Mouse (Mus musculus): ENCODE measurements around the gene Ppp1r13l.

Gene Ppp1r13l

DNA sequence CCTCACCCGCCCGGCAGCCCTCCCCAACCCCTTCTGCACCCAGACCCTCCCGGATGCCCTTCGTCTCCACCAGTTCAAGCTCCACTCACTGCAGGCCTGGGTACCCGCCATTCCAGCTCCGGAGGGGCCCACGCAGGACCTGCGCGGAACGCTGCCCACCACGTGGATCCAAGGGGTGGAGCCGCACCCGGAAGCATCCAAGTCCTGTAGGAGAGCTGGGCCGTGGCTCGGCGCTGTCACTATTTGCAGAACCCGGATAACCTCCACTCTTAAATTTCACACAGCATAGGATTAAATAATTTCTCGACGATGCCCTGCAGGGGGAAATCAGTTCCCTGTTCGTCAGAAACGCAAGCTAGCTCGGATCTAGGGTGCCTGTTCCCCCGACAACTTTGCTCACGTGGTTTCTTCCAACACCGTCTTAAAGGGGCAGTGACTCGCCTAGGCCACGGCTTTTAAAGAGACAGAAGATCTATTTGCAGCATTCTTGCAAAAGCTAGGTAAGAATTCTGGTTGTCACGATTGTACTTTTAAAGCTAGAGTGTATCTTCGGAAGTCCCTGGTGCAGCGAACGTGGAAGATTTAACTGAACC lies at the start of gene Ppp1r13l, which contains the start of gene Cd3eap:
TSS of gene Ppp1r13l (plus strand) at position 451 of the 593 bp plus-strand sequence.
TSS of gene Cd3eap (minus strand) at position 185 of the 593 bp plus-strand sequence.
- CTCF ChIA-PET, result interaction anchor here (0.7 kb wide), 1 partner anchor 9 kb away, joined by 3 read pairs; no protein-coding TSS in a partner anchor

- CTCF ChIA-PET, result interaction anchor here (0.5 to 1.1 kb wide), 2 partner anchors 9 to 54 kb away, joined by 3 read pairs; no protein-coding TSS in a partner anchor
These were observed 49.5 kb upstream of the Ppp1r13l start, which contains the start of gene Fosb for GRCm38 (mm10) chr7:19309884-19310641. Gene Fosb (minus strand): TSS chr7:19310051.

DNA sequence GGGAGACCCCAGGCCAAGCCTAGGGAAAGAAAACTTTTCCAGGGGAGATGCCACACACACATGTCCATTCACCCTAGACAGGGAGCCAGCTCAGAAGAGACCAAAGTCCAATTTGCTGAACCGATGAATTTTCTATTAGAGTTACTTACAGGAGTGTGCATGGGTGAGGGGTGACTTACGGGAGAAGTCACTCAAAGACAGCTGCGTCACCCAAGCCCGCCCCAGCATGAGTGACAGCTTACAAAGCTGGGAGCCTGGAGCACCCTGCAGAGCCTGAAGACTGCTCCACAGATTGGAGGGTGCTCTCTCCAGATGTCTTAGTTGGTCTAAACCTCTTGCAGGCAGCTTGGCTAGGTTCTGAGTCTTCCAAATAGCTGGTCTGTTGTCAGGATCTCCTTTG lies 47.6 kb upstream of the Ppp1r13l start:
- CTCF ChIA-PET, result interaction anchor here (0.7 kb wide), 1 partner anchor 21 kb away, joined by 3 read pairs; no protein-coding TSS in a partner anchor

- CTCF ChIA-PET, result no interaction called here
These were observed 45.5 kb upstream of the Ppp1r13l start for GRCm38 (mm10) chr7:19314033-19314432.

- CTCF ChIA-PET, result interaction anchor here (0.9 kb wide), 2 partner anchors 16 to 18 kb away, joined by 4 read pairs; no protein-coding TSS in a partner anchor
These were observed 42.9 kb upstream of the Ppp1r13l start for GRCm38 (mm10) chr7:19316451-19317161.

DNA sequence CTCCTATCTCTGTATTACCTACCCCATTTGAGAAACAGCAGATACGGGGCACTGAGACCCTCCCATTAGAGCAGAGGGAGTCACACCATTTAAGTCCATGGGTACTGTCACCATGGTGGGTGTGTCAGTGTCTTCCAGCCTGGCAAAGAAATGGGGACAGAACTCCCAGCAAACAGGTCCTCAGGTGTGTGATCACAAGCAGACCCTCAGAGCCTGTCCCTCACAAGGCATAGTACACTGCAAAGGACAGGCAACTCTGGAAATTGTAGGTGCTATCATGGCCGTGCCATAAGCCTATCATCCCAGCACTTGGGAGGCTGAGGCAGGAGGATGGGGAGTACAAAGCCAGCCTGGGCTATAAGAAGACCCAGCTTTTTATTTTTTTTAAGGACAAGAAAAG lies 41.3 kb upstream of the Ppp1r13l start:
- CTCF ChIA-PET, result interaction anchor here (0.6 kb wide), 1 partner anchor 16 kb away, joined by 5 read pairs; no protein-coding TSS in a partner anchor

GRCm38 (mm10) chr7:19318676-19319075 lies 40.9 kb upstream of the Ppp1r13l start:
- CTCF ChIA-PET, result interaction anchor here (0.6 to 0.7 kb wide), 2 partner anchors 9 to 16 kb away, joined by 3 to 5 read pairs; partner anchors contain the start of gene Fosb

DNA sequence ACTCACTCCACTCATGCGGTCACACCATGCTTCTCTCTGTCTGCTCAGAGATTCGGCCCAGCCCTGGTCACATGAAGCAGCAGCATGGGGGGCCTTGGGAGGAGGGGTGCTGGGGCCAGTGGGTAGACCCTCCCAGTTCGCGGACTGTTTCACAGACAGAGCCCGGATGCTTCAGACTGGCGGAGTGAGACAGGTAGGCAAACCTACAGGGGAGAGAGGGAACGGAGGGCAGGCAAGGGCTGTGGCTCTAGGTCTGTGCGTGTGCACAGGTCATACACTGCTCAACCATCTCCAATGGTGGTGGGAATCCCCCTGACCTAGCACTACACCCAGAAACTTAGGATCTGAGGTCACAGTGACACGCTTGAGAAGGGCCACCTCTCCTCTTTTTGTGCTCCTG lies 40.1 kb upstream of the Ppp1r13l start:
- CTCF ChIA-PET, result no interaction called here

- CTCF ChIA-PET, result no interaction called here
These were observed 39.6 kb upstream of the Ppp1r13l start for GRCm38 (mm10) chr7:19319906-19320305.

GRCm38 (mm10) chr7:19320637-19321036 lies 38.9 kb upstream of the Ppp1r13l start:
- CTCF ChIA-PET, result no interaction called here

GRCm38 (mm10) chr7:19321464-19321863 lies 38.1 kb upstream of the Ppp1r13l start:
- CTCF ChIA-PET, result no interaction called here

GRCm38 (mm10) chr7:19322489-19322888 lies 37.1 kb upstream of the Ppp1r13l start:
- CTCF ChIA-PET, result no interaction called here

DNA sequence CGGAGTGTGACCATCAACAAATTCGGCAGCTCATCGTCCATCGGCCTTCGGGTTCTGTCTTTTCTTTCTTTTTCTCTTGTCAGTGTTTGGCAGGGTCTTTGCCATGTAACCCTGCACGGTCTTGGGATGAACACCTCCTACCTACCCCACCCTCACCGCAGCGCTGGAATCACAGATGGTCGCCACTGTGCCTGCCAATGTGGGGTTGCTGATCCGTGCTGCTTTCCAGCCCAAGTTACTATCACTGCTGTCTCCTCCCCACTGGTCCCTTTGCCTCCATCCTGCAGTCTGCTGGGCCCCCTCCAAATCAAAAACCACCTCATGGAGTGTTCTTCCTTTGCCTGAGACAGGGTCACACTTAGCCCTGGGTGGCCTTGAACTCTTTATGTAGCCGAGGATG lies 35.3 kb upstream of the Ppp1r13l start:
- CTCF ChIA-PET, result interaction anchor here (0.6 kb wide), 1 partner anchor 9 kb away, joined by 7 read pairs; no protein-coding TSS in a partner anchor

GRCm38 (mm10) chr7:19325262-19326199 lies 34.0 kb upstream of the Ppp1r13l start:
- CTCF ChIA-PET, result no interaction called here

GRCm38 (mm10) chr7:19326359-19326758 lies 33.2 kb upstream of the Ppp1r13l start:
- CTCF ChIA-PET, result no interaction called here

DNA sequence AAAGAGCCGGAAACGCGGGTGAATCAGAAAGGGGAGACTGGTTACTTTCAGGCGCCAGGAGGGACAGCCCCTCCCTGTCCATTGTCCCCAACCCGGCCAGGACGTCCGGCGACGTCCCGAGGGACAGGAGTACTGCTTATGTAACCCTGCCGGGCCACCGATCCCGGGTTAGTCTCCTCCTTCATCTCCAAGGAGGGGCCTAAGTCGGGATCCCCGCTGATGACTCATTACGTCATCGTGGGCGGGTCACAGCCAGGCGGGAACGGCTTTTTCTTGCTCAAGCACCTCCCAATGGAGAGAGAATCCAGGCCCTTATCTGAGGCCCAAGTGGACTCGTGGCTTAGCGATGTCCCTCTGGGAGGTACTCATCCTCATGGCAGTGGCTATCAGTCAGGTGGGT lies 32.4 kb upstream of the Ppp1r13l start:
- CTCF ChIA-PET, result no interaction called here

DNA sequence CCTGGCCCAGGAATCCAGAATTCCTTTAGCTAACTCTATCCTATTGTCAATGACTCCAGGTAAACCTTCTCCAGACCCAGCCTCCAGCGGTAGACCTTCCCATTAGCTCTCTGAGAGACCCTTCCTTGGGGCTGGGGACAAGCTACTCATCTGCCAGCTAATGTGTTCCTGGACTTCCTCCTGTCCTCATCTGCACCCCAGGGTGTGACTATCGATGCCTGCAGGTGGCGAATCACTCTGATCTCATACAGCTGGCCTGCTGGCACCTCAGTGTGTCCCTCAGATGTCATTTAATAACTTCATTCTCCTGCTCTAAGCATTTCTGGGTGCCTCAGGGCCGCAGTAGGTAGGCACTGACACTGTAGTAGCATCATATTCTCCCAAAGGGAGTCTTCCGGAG lies 31.8 kb upstream of the Ppp1r13l start:
- CTCF ChIA-PET, result interaction anchor here (0.6 kb wide), 1 partner anchor 151 kb away, joined by 3 read pairs; no protein-coding TSS in a partner anchor

GRCm38 (mm10) chr7:19328425-19328824 lies 31.1 kb upstream of the Ppp1r13l start:
- CTCF ChIA-PET, result interaction anchor here (0.6 kb wide), 1 partner anchor 151 kb away, joined by 3 read pairs; no protein-coding TSS in a partner anchor

DNA sequence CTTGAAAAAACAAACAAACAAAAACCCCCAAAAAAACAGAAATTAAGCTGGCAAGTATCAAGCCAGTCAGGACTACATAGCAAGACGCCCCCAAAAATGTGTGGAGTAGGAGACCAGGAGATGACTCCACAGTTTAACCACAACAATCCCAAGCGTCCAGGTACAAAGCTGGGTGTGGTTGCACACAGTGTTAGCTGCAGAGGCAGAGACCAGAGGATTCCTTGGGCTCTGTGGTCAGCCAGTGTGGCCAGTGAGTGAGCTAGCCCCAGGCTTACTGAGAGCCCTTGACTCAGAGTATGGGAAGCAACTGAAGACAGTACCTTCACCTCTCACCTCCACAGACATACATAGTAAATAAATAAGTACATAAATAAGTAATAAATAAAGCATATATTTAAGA lies 27.6 kb upstream of the Ppp1r13l start:
- CTCF ChIA-PET, result interaction anchor here (0.9 to 1.2 kb wide), 2 partner anchors 10 to 21 kb away, joined by 3 read pairs; no protein-coding TSS in a partner anchor

DNA sequence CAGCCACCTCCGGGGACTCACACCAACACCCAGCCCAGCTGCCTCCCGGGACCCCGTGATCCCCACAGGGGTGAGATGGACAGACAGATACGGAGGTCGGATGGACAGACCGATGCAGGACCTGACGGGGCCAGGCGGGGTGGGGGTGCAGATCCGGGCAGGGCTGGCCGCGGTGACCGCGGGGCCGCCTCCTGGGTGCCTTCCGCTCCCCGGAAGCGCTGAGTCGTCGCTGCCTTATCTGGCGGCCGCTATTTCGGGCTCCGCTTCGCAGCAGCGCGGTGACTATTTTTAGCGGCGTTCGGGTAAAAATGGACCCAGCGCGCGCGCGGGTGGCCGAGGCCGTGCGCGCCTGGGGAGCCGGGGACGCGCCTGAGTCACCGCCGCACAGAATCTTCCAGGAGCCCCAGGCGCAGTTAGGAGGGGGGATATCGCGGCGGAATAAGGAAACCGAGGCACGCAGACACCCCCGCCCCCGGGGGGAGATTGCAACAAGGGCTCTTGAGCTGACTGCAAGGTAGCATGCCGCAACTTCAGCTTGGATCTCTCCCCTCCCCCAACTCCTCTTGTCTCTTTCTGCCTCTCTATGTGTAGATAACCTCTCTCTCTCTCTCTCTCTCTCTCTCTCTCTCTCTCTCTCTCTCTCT lies 26.7 kb upstream of the Ppp1r13l start:
- CTCF ChIA-PET, result interaction anchor here (0.6 to 1.2 kb wide), 7 partner anchors 9 to 30 kb away, joined by 3 to 18 read pairs (median 4); no protein-coding TSS in a partner anchor
